Mouse (Mus musculus): Measurements from ENCODE around the gene Cnih1.
"Not testable (repeated sequence)": the region's sequence is repeated elsewhere in the genome, so short reads cannot be mapped to it uniquely, and the experiment has no call there.

The Cnih1 gene

GRCm38 (mm10) chr14:46790303-46790702 lies 2.1 kb upstream of the Cnih1 start:
- in situ Hi-C loops (cut with MboI, MseI), result no loop called here

GRCm38 (mm10) chr14:46788505-46788901 lies 292 bp upstream of the Cnih1 start:
- in situ Hi-C loops (cut with MboI, MseI), result loop anchor here in 1 of 2 experiments (5.0 kb wide), 1 partner anchor 99 kb away; no protein-coding TSS in a partner anchor

GRCm38 (mm10) chr14:46787454-46787786 lies 791 bp downstream of the Cnih1 start:
- in situ Hi-C loops (cut with MboI, MseI), result loop anchor here in 1 of 2 experiments (5.0 kb wide), 1 partner anchor 100 kb away; no protein-coding TSS in a partner anchor

GRCm38 (mm10) chr14:46785247-46785646 lies 3.0 kb downstream of the Cnih1 start:
- in situ Hi-C loops (cut with MboI, MseI), result loop anchor here in 1 of 2 experiments (5.0 kb wide), 1 partner anchor 102 kb away; no protein-coding TSS in a partner anchor

GRCm38 (mm10) chr14:46783327-46783926 lies 4.8 kb downstream of the Cnih1 start:
- in situ Hi-C loops (cut with MboI, MseI), result no loop called here

- in situ Hi-C loops (cut with MboI, MseI), result no loop called here
These were observed 5.9 kb downstream of the Cnih1 start for GRCm38 (mm10) chr14:46782187-46782828.

- in situ Hi-C loops (cut with MboI, MseI), result no loop called here
These were observed 7.1 kb downstream of the Cnih1 start for GRCm38 (mm10) chr14:46781086-46781485.

GRCm38 (mm10) chr14:46779217-46779616 lies 9.0 kb downstream of the Cnih1 start:
- in situ Hi-C loops (cut with MboI, MseI), result no loop called here

- in situ Hi-C loops (cut with MboI, MseI), result no loop called here
These were observed 9.5 kb downstream of the Cnih1 start for GRCm38 (mm10) chr14:46778756-46779155.

- in situ Hi-C loops (cut with MboI, MseI), result loop anchor here in 1 of 2 experiments (25.0 kb wide), 2 partner anchors 1433 to 1783 kb away; partner anchors contain the start of genes Psmc6 and Ptger2
These were observed 18.2 kb downstream of the Cnih1 start for GRCm38 (mm10) chr14:46770036-46770435.

GRCm38 (mm10) chr14:46767116-46767515 lies 21.1 kb downstream of the Cnih1 start:
- in situ Hi-C loops (cut with MboI, MseI), result loop anchor here in 1 of 2 experiments (10.0 to 25.0 kb wide), 3 partner anchors 1430 to 1780 kb away; partner anchors contain the start of genes Psmc6, Ptger2 and Tmem260

- in situ Hi-C loops (cut with MboI, MseI), result loop anchor here in 1 of 2 experiments (10.0 to 25.0 kb wide), 3 partner anchors 1424 to 1774 kb away; partner anchors contain the start of genes Psmc6, Ptger2 and Tmem260
These were observed 27.0 kb downstream of the Cnih1 start for GRCm38 (mm10) chr14:46761186-46761585.

- in situ Hi-C loops (cut with MboI, MseI), result loop anchor here in 1 of 2 experiments (10.0 to 25.0 kb wide), 3 partner anchors 1423 to 1773 kb away; partner anchors contain the start of genes Psmc6, Ptger2 and Tmem260
These were observed 27.7 kb downstream of the Cnih1 start, which contains the start of gene Cdkn3 for GRCm38 (mm10) chr14:46760355-46761029. Gene Cdkn3, plus strand, starts transcription at chr14:46760541.

- in situ Hi-C loops (cut with MboI, MseI), result loop anchor here in 1 of 2 experiments (10.0 to 25.0 kb wide), 3 partner anchors 1423 to 1773 kb away; partner anchors contain the start of genes Psmc6, Ptger2 and Tmem260
These were observed 28.2 kb downstream of the Cnih1 start for GRCm38 (mm10) chr14:46759970-46760354.

- in situ Hi-C loops (cut with MboI, MseI), result loop anchor here in 1 of 2 experiments (25.0 kb wide), 2 partner anchors 1420 to 1770 kb away; partner anchors contain the start of genes Psmc6 and Ptger2
These were observed 30.5 kb downstream of the Cnih1 start for GRCm38 (mm10) chr14:46757736-46758135.

- in situ Hi-C loops (cut with MboI, MseI), result loop anchor here in 1 of 2 experiments (25.0 kb wide), 2 partner anchors 1419 to 1769 kb away; partner anchors contain the start of genes Psmc6 and Ptger2
These were observed 32.4 kb downstream of the Cnih1 start for GRCm38 (mm10) chr14:46755851-46756250.

GRCm38 (mm10) chr14:46754371-46754770 lies 33.8 kb downstream of the Cnih1 start:
- in situ Hi-C loops (cut with MboI, MseI), result loop anchor here in 1 of 2 experiments (25.0 kb wide), 2 partner anchors 1417 to 1767 kb away; partner anchors contain the start of genes Psmc6 and Ptger2

GRCm38 (mm10) chr14:46745413-46745812 lies 42.8 kb downstream of the Cnih1 start:
- in situ Hi-C loops (cut with MboI, MseI), result no loop called here

- in situ Hi-C loops (cut with MboI, MseI), result no loop called here
These were observed 45.5 kb downstream of the Cnih1 start for GRCm38 (mm10) chr14:46742674-46743073.

GRCm38 (mm10) chr14:46737346-46737745 lies 50.9 kb downstream of the Cnih1 start:
- in situ Hi-C loops (cut with MboI, MseI), result not testable (repeated sequence)

GRCm38 (mm10) chr14:46736366-46736765 lies 51.8 kb downstream of the Cnih1 start:
- in situ Hi-C loops (cut with MboI, MseI), result no loop called here

Measured in T-helper 17 cell (primary cell).